ENCODE assay signal across 29 mouse cellular contexts in genomic region chr12:25265066-25265465, GRCm38 (mm10).
DNase-seq lines count a peak whose midpoint lies in the region; ATAC-seq lines count a peak whose summit lies in the region.
"Had no signal": no experiment of that assay in that cellular context is flagged by ENCODE, and none has a peak within 500 bp of the region (broad histone marks: within the 10 kb centered on the region; RNA-seq: fewer than 3 reads in every experiment).

No protein-coding gene starts in this region.

- H3K27me3 ChIP-seq in hindbrain, embryonic 10.5 days (ENCODE audit: insufficient read depth, poor library complexity, severe bottlenecking) = peaks cover 12% of the 10 kb centered on the region
- H3K27me3 ChIP-seq in hindbrain, embryonic 12.5 days = no peaks in the 10 kb centered on the region; the same call in 1 of the 2 replicates
- H3K27me3 ChIP-seq in midbrain, embryonic 11.5 days (ENCODE audit: control insufficient read depth, insufficient read depth, low read length) = no peaks in the 10 kb centered on the region
- H3K27me3 ChIP-seq in midbrain, embryonic 13.5 days = no peaks in the 10 kb centered on the region
- H3K27me3 ChIP-seq: embryonic facial prominence, embryonic 15.5 days; intestine, embryonic 15.5 days; neural tube, embryonic 12.5 days had no signal

- H3K4me3 ChIP-seq in hindbrain, embryonic 10.5 days = no peak overlapping the region
- H3K4me3 ChIP-seq in hindbrain, embryonic 12.5 days = no peak overlapping the region
- H3K4me3 ChIP-seq in midbrain, embryonic 11.5 days (ENCODE audit: low read depth, low read length) = no peak overlapping the region
- H3K4me3 ChIP-seq in midbrain, embryonic 13.5 days (replicated peaks) = no peak overlapping the region
- H3K4me3 ChIP-seq: embryonic facial prominence, embryonic 10.5 days; embryonic facial prominence, embryonic 15.5 days; heart, embryonic 13.5 days; intestine, embryonic 15.5 days; liver, embryonic 12.5 days; midbrain, embryonic 10.5 days; myocyte; neural tube, embryonic 12.5 days had no signal

- H3K4me2 ChIP-seq in hindbrain, embryonic 12.5 days (replicated peaks) = no peak overlapping the region
- H3K4me2 ChIP-seq in midbrain, embryonic 11.5 days = no peak overlapping the region
- H3K4me2 ChIP-seq in midbrain, embryonic 13.5 days (replicated peaks) = no peak overlapping the region
- H3K4me2 ChIP-seq: embryonic facial prominence, embryonic 15.5 days; heart, embryonic 13.5 days; intestine, embryonic 15.5 days; liver, embryonic 12.5 days; lung, embryonic 14.5 days; neural tube, embryonic 12.5 days had no signal

- H3K27ac ChIP-seq in hindbrain, embryonic 10.5 days = 0 out of 2 replicates have a peak overlapping the region, but pooled peaks have one; percentile 4
- no peak overlapping the region for H3K27ac ChIP-seq in hindbrain, embryonic 12.5 days
- H3K27ac ChIP-seq in midbrain, embryonic 11.5 days (ENCODE audit: low read depth, low read length) = no peak overlapping the region
- H3K27ac ChIP-seq in midbrain, embryonic 13.5 days = no peak overlapping the region
- H3K27ac ChIP-seq: embryonic facial prominence, embryonic 10.5 days; embryonic facial prominence, embryonic 15.5 days; heart, embryonic 13.5 days; hindbrain, postnatal 0 days; intestine, embryonic 15.5 days; kidney, postnatal 0 days; liver, embryonic 12.5 days; macrophage; midbrain, embryonic 10.5 days; neural tube, embryonic 12.5 days had no signal

- H3K9me3 ChIP-seq in hindbrain, embryonic 10.5 days = no peaks in the 10 kb centered on the region
- no peaks in the 10 kb centered on the region for H3K9me3 ChIP-seq in hindbrain, embryonic 12.5 days (replicated peaks)
- H3K9me3 ChIP-seq in midbrain, embryonic 11.5 days (ENCODE audit: control insufficient read depth, low read length) = no peaks in the 10 kb centered on the region
- H3K9me3 ChIP-seq in midbrain, embryonic 13.5 days = no peaks in the 10 kb centered on the region
- H3K9me3 ChIP-seq: embryonic facial prominence, embryonic 10.5 days; embryonic facial prominence, embryonic 15.5 days; heart, embryonic 13.5 days; intestine, embryonic 15.5 days; liver, embryonic 12.5 days; midbrain, embryonic 10.5 days; neural tube, embryonic 12.5 days had no signal

- H3K9ac ChIP-seq in hindbrain, embryonic 12.5 days = no peak overlapping the region
- H3K9ac ChIP-seq in midbrain, embryonic 11.5 days (ENCODE audit: low read length) = no peak overlapping the region
- no peak overlapping the region for H3K9ac ChIP-seq in midbrain, embryonic 13.5 days (replicated peaks)
- H3K9ac ChIP-seq: embryonic facial prominence, embryonic 15.5 days; heart, embryonic 13.5 days; intestine, embryonic 15.5 days; liver, embryonic 12.5 days; lung, embryonic 14.5 days; neural tube, embryonic 12.5 days had no signal

- DNase-seq in hindbrain, embryonic 10.5 days (ENCODE audit: low spot score) = no peak
- peak; percentile 35 for DNase-seq in midbrain, embryonic 11.5 days (ENCODE audit: low spot score, missing footprints)
- peak; percentile 96 for DNase-seq in fat pad, adult 2 months (ENCODE audit: extremely low read depth, low read depth, low spot score)
- no peak for DNase-seq in layer of hippocampus, adult 8-10 months (ENCODE audit: low spot score in 2 of 2)
- no peak for DNase-seq in MN1 (ENCODE audit: low spot score)
- DNase-seq: adrenal gland, postnatal 25 days; cerebellum, adult 2 months; cerebellum, postnatal 14 days; gastrocnemius, postnatal 36 days; heart, postnatal 10 days; kidney, adult 8-10 months; layer of hippocampus, postnatal 36 days; lung, embryonic 14.5 days; thymus, postnatal 14 days had no signal

- WGBS in hindbrain, embryonic 10.5 days = 79% methylated on average over 13 of the region's 13 CpGs
- 72% methylated on average over 13 of the region's 13 CpGs for WGBS in hindbrain, embryonic 12.5 days
- WGBS in midbrain, embryonic 11.5 days = 84% methylated on average over 13 of the region's 13 CpGs
- 77% methylated on average over 13 of the region's 13 CpGs for whole genome bisulfite sequencing in midbrain, embryonic 13.5 days

- H3K4me1 ChIP-seq in hindbrain, embryonic 10.5 days (replicated peaks) = peaks cover 27% of the 10 kb centered on the region
- 0 out of 2 replicates have a peak, but pooled peaks cover 6% of the 10 kb centered on the region for H3K4me1 ChIP-seq in hindbrain, embryonic 12.5 days
- no peaks in the 10 kb centered on the region for H3K4me1 ChIP-seq in midbrain, embryonic 11.5 days (ENCODE audit: control insufficient read depth, insufficient read depth, low read length)
- H3K4me1 ChIP-seq in midbrain, embryonic 13.5 days (replicated peaks) = peaks cover 9% of the 10 kb centered on the region; the same call in 1 of the 2 replicates

- ATAC-seq in hindbrain, embryonic 12.5 days (ENCODE audit: low FRiP score) = no peak
- ATAC-seq in midbrain, embryonic 11.5 days (ENCODE audit: low FRiP score) = no peak
- no peak for ATAC-seq in midbrain, embryonic 13.5 days
- peak; percentile 65 for ATAC-seq in megakaryocyte, adult 5-6 weeks (ENCODE audit: poor library complexity, severe bottlenecking)
- ATAC-seq: forebrain, embryonic 14.5 days; hindbrain, postnatal 0 days; liver, embryonic 12.5 days had no signal

- H3K36me3 ChIP-seq in hindbrain, embryonic 10.5 days = no peaks in the 10 kb centered on the region
- H3K36me3 ChIP-seq in hindbrain, embryonic 12.5 days = no peaks in the 10 kb centered on the region
- no peaks in the 10 kb centered on the region for H3K36me3 ChIP-seq in midbrain, embryonic 11.5 days (ENCODE audit: control insufficient read depth, insufficient read depth, low read length)
- no peaks in the 10 kb centered on the region for H3K36me3 ChIP-seq in midbrain, embryonic 13.5 days
- H3K36me3 ChIP-seq: embryonic facial prominence, embryonic 10.5 days; embryonic facial prominence, embryonic 15.5 days; heart, embryonic 13.5 days; intestine, embryonic 15.5 days; liver, embryonic 12.5 days; midbrain, embryonic 10.5 days; neural tube, embryonic 12.5 days had no signal

Comparison
In these comparisons a context has a peak if more than half of its experiments do, and no peak if none do; other contexts are left out.
1. DNase-seq: peak in midbrain, embryonic 11.5 days (single experiment) and fat pad, adult 2 months (single experiment); none in hindbrain, embryonic 10.5 days (single experiment), layer of hippocampus, adult 8-10 months (0 of 2) and MN1 (single experiment).